Mouse (Mus musculus): ENCODE results near the gene Colgalt1. TPM values are rescaled to one million over a fixed set of nuclear protein-coding genes. Genes with fewer than 3 reads are reported as not detected.

Colgalt1 gene
- polyA plus RNA-seq, 1 experiment from 2014 or later = 45.3 TPM

DNA sequence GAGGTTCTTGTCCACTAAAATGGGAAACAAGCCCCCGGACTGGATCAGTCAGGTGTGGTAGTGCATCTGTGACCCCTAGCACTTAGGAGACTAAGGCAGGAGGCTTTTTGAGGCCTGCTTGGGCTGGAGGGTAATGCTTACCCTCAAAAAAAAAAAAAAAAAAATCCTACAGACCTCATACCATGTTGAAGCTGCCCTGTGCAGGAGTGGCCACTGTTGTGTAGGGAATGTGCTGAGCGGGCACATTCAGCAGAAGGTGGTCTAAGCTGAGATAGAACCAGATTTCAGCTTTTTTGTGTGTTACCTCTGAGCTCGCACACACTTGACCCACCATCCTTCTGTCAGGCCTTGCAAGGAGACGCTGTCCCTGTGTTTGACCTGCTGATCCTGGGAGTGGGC lies 16.5 kb upstream of the Colgalt1 start:
- WGBS = 94% methylated on average over 4 of the region's 4 CpGs
- H3K4me2 ChIP-seq (ENCODE audit: low read length) = no peak overlapping the region
- no peak overlapping the region for H3K9ac ChIP-seq (ENCODE audit: low read length)
- H3K4me3 ChIP-seq (ENCODE audit: low read depth, low read length) = no peak overlapping the region
- peaks cover 14% of the 10 kb centered on the region for H3K4me1 ChIP-seq (ENCODE audit: control insufficient read depth, insufficient read depth, low read length)
- H3K9me3 ChIP-seq (replicated peaks; ENCODE audit: control insufficient read depth, low read length) = no peaks in the 10 kb centered on the region
- no peaks in the 10 kb centered on the region for H3K27me3 ChIP-seq (replicated peaks; ENCODE audit: control insufficient read depth, insufficient read depth, low read length)
- no peak for DNase-seq (ENCODE audit: low spot score)
- no peak overlapping the region for H3K27ac ChIP-seq (ENCODE audit: low read depth, low read length)
- no peak for ATAC-seq
- H3K36me3 ChIP-seq (ENCODE audit: control insufficient read depth, insufficient read depth, low read length) = 0 out of 2 replicates have a peak, but pooled peaks cover 12% of the 10 kb centered on the region

DNA sequence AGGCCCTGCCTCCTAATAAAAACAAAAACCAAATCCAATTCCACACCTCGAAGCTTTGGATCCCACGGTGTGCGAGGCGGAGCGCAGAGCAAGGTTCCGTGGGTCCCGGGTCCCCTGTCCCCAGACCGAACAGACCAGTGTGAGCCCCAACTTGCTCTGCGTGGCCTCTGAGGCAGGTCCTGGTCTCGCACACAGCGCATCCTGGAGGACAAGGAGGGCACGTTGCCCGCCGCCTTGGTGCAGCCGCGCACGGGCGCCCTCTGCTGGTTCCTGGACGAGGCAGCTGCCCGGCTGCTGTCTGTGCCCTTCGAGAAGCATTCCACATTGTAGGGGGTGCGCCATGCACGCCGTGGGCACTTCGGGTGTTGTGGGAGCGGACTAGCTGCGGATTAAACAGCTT lies 14.9 kb upstream of the Colgalt1 start:
- no peaks in the 10 kb centered on the region for H3K9me3 ChIP-seq (replicated peaks; ENCODE audit: control insufficient read depth, low read length)
- H3K27me3 ChIP-seq (replicated peaks; ENCODE audit: control insufficient read depth, insufficient read depth, low read length) = peaks cover 5% of the 10 kb centered on the region; the same call in 1 of the 2 replicates
- no peak overlapping the region for H3K27ac ChIP-seq (ENCODE audit: low read depth, low read length)
- 0 out of 2 replicates have a peak, but pooled peaks cover 12% of the 10 kb centered on the region for H3K36me3 ChIP-seq (ENCODE audit: control insufficient read depth, insufficient read depth, low read length)
- DNase-seq (ENCODE audit: low spot score) (peak; percentile 86), ATAC-seq (peak; percentile 45)
- no peak overlapping the region for H3K9ac ChIP-seq (ENCODE audit: low read length)
- no peak overlapping the region for H3K4me3 ChIP-seq (ENCODE audit: low read depth, low read length)
- 5% methylated on average over 27 of the region's 27 CpGs for WGBS
- H3K4me2 ChIP-seq (ENCODE audit: low read length) = no peak overlapping the region; the same call in 1 of the 2 replicates
- peaks cover 14% of the 10 kb centered on the region for H3K4me1 ChIP-seq (ENCODE audit: control insufficient read depth, insufficient read depth, low read length)

DNA sequence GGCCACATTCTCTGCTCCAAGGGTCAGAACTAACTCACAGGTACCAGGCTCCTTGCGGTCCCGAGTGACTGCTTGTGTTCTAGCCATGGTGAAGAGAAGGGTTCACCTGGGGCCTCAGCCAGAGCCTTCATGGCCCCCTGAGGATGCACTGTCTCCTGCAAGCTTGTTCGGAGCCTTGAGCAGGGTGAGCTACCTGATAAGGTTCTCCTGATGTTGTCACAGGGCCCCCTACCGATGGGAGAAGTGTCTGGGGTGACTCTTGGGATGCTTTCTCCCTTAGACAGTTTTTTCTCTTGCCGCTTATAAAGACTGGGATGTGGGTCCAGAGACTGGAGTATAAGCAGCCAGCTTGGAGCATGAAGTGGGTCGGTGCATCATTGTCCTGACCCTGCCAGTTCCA lies 14.4 kb upstream of the Colgalt1 start:
- H3K27ac ChIP-seq (ENCODE audit: low read depth, low read length) = no peak overlapping the region
- DNase-seq (ENCODE audit: low spot score) (no peak), ATAC-seq (no peak)
- H3K27me3 ChIP-seq (replicated peaks; ENCODE audit: control insufficient read depth, insufficient read depth, low read length) = peaks cover 8% of the 10 kb centered on the region; the same call in 1 of the 2 replicates
- H3K36me3 ChIP-seq (ENCODE audit: control insufficient read depth, insufficient read depth, low read length) = 0 out of 2 replicates have a peak, but pooled peaks cover 12% of the 10 kb centered on the region
- H3K4me1 ChIP-seq (ENCODE audit: control insufficient read depth, insufficient read depth, low read length) = peaks cover 9% of the 10 kb centered on the region
- 56% methylated on average over 6 of the region's 6 CpGs for WGBS
- no peaks in the 10 kb centered on the region for H3K9me3 ChIP-seq (replicated peaks; ENCODE audit: control insufficient read depth, low read length)
- H3K4me2 ChIP-seq (ENCODE audit: low read length) = no peak overlapping the region; the same call in 1 of the 2 replicates
- H3K4me3 ChIP-seq (ENCODE audit: low read depth, low read length) = no peak overlapping the region
- no peak overlapping the region for H3K9ac ChIP-seq (ENCODE audit: low read length)

DNA sequence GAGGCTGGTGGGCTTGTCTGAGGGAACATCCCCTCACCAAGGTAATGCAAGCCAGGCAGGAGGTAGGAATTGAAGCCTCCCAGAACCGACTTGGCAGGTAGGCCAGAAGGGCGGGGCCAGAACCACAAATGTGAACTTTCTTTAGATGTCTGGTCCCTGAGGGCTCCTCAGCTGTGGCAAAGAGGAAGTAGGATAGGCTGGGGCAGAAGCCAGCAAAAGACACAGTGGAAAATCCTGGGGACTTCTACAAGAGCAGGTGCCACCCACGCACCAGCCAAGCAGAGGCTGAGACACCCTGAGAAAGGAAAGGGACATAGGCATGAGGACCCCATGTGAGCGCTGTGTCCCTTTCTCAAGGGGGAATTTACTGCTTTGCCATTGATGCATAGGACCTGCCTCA lies 14.0 kb upstream of the Colgalt1 start:
- Histone ChIP-seq H3K36me3 (ENCODE audit: control insufficient read depth, insufficient read depth, low read length) (0 out of 2 replicates have a peak, but pooled peaks cover 12% of the 10 kb centered on the region), H3K27ac (ENCODE audit: low read depth, low read length) (no peak overlapping the region), H3K9ac (ENCODE audit: low read length) (no peak overlapping the region), H3K4me1 (ENCODE audit: control insufficient read depth, insufficient read depth, low read length) (peaks cover 8% of the 10 kb centered on the region), H3K4me3 (ENCODE audit: low read depth, low read length) (no peak overlapping the region), H3K27me3 (replicated peaks; ENCODE audit: control insufficient read depth, insufficient read depth, low read length) (peaks cover 12% of the 10 kb centered on the region; the same call in 1 of the 2 replicates), H3K4me2 (ENCODE audit: low read length) (no peak overlapping the region), H3K9me3 (replicated peaks; ENCODE audit: control insufficient read depth, low read length) (no peaks in the 10 kb centered on the region)
- ATAC-seq (no peak), DNase-seq (ENCODE audit: low spot score) (no peak)
- WGBS = 84% methylated on average over 4 of the region's 4 CpGs

DNA sequence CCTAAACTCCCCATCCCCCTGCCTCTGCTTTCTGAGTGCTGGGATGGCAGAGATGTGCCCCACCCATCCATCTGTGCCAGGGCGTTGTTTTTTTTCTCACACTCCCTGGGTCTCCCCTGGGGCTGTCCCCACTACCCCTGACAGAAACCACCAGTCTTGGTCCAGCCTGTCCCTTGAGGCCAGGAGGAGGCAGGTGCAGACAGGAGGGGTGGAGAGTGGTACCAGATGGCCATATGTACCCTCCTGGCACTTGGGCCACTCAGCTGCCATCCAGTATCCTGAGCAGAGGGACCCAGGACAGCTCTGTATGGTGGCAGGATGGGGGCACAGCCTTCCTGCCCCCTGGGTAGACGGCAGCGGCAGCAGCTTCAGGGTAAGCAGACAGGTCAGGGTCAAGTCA lies 13.3 kb upstream of the Colgalt1 start, which contains the start of gene Fam129c:
Gene Fam129c, plus strand, starts transcription at position 198 of the 400 bp plus-strand sequence.
- Histone ChIP-seq H3K9me3 (replicated peaks; ENCODE audit: control insufficient read depth, low read length) (no peaks in the 10 kb centered on the region), H3K36me3 (ENCODE audit: control insufficient read depth, insufficient read depth, low read length) (0 out of 2 replicates have a peak, but pooled peaks cover 12% of the 10 kb centered on the region), H3K4me2 (ENCODE audit: low read length) (no peak within 1 kb of the TSS), H3K27ac (ENCODE audit: low read depth, low read length) (no peak within 1 kb of the TSS), H3K4me3 (ENCODE audit: low read depth, low read length) (no peak within 1 kb of the TSS), H3K4me1 (ENCODE audit: control insufficient read depth, insufficient read depth, low read length) (peaks cover 8% of the 10 kb centered on the region), H3K27me3 (replicated peaks; ENCODE audit: control insufficient read depth, insufficient read depth, low read length) (peaks cover 18% of the 10 kb centered on the region), H3K9ac (ENCODE audit: low read length) (no peak within 1 kb of the TSS)
- WGBS = 93% methylated on average over 3 of the region's 3 CpGs
- ATAC-seq = no peak
- DNase-seq (ENCODE audit: low spot score) = no peak

DNA sequence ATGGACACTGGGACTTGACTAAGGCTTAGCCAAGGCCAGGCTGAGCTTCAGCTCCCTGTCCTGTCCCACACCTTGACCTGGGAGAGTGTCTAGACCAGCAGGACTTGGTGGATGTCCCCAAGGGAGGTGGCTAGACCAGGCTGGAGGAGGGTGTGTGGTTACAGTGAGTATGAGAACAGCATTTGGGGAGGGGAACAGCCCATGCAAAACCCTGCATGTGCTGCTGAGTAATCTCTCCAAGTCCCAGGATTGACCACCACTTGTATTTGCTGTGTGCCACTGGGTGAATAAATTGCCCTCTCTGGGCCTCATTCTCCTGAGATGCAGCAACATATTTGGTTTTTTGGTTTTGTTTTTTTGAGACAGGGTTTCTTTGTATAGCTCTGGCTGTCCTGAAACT lies 12.4 kb upstream of the Colgalt1 start:
- H3K4me3 ChIP-seq (ENCODE audit: low read depth, low read length) = no peak overlapping the region
- H3K9ac ChIP-seq (ENCODE audit: low read length) = no peak overlapping the region
- no peak for ATAC-seq
- no peak for DNase-seq (ENCODE audit: low spot score)
- H3K27me3 ChIP-seq (replicated peaks; ENCODE audit: control insufficient read depth, insufficient read depth, low read length) = peaks cover 28% of the 10 kb centered on the region
- H3K36me3 ChIP-seq (ENCODE audit: control insufficient read depth, insufficient read depth, low read length) = 0 out of 2 replicates have a peak, but pooled peaks cover 12% of the 10 kb centered on the region
- H3K4me2 ChIP-seq (ENCODE audit: low read length) = no peak overlapping the region
- H3K4me1 ChIP-seq (ENCODE audit: control insufficient read depth, insufficient read depth, low read length) = peaks cover 1% of the 10 kb centered on the region; the same call in 1 of the 2 replicates
- no peaks in the 10 kb centered on the region for H3K9me3 ChIP-seq (replicated peaks; ENCODE audit: control insufficient read depth, low read length)
- no peak overlapping the region for H3K27ac ChIP-seq (ENCODE audit: low read depth, low read length)

DNA sequence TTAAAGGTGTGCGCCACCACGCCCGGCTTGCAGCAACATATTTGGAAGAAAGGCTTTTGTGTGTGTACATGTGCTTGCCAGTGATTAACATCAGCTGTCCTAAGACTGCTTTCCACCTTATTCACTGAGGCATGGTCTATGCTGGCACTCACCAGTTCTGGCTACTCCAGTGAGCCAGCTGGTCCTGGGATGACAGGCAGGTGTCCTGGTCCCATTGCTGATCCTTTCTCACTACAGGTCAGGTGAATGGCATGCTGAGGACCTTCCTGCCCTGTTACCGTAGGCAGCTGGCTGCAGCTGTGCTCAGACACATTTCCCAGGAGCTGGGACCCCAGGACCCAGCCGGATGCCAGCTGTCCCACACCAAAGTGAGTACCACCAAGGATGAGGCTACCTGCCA lies 12.0 kb upstream of the Colgalt1 start:
- Histone ChIP-seq H3K9me3 (replicated peaks; ENCODE audit: control insufficient read depth, low read length) (no peaks in the 10 kb centered on the region), H3K36me3 (ENCODE audit: control insufficient read depth, insufficient read depth, low read length) (0 out of 2 replicates have a peak, but pooled peaks cover 9% of the 10 kb centered on the region), H3K4me2 (ENCODE audit: low read length) (no peak overlapping the region), H3K9ac (ENCODE audit: low read length) (no peak overlapping the region), H3K27me3 (replicated peaks; ENCODE audit: control insufficient read depth, insufficient read depth, low read length) (peaks cover 30% of the 10 kb centered on the region), H3K27ac (ENCODE audit: low read depth, low read length) (no peak overlapping the region), H3K4me1 (ENCODE audit: control insufficient read depth, insufficient read depth, low read length) (no peaks in the 10 kb centered on the region; the same call in 1 of the 2 replicates), H3K4me3 (ENCODE audit: low read depth, low read length) (no peak overlapping the region)
- ATAC-seq = no peak
- WGBS = 89% methylated on average over 5 of the region's 5 CpGs
- no peak for DNase-seq (ENCODE audit: low spot score)

DNA sequence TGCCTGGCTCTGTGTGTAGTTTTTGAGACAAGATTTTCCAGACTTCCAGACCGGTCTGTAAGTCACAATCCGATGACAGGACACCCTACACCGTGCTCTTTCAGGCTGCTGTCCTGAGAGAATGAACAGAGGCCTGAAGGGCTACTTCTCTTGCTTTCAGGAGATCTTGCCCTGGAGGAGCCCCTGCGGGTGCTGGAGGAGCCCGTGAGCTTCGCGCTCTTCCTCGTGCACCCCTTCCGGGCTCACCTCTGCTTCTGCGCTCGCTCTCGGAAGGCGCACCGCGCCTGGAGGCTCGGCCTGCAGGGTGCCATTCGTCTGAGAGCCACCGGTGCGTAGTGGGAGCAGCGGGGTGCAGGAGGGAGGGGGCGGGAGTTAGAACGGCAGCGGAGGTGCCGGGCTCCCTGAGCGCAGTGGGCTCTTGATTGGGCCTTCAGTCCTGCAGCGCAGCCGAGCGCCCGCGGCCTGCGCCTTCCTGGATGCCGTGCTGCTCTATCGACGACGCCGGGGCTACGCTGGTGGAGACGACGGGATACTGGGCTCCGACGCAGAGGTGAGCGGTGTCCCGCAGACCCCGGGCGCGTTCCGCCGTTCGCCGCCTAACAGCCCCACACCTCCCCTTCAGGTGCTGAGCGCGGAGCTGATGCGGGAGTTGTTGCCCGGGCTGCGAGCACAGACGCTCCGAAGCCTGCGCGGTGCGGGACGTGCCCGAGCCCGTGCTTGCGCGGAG lies 8.7 kb upstream of the Colgalt1 start:
- Histone ChIP-seq H3K9me3 (replicated peaks; ENCODE audit: control insufficient read depth, low read length) (no peaks in the 10 kb centered on the region), H3K36me3 (ENCODE audit: control insufficient read depth, insufficient read depth, low read length) (no peaks in the 10 kb centered on the region), H3K4me1 (ENCODE audit: control insufficient read depth, insufficient read depth, low read length) (no peaks in the 10 kb centered on the region; the same call in 1 of the 2 replicates), H3K9ac (ENCODE audit: low read length) (peak overlapping the region; percentile 49), H3K27ac (ENCODE audit: low read depth, low read length) (no peak overlapping the region), H3K4me3 (ENCODE audit: low read depth, low read length) (peak overlapping the region; percentile 28), H3K27me3 (replicated peaks; ENCODE audit: control insufficient read depth, insufficient read depth, low read length) (peaks cover 30% of the 10 kb centered on the region), H3K4me2 (ENCODE audit: low read length) (peak overlapping the region; percentile 52)
- 3% methylated on average over 61 of the region's 65 CpGs for WGBS
- DNase-seq (ENCODE audit: low spot score) = peak; percentile 23
- ATAC-seq = peak; percentile 29

All from forebrain, embryonic 14.5 days (tissue).